Mouse (Mus musculus) heart, adult 2 months (tissue): ENCODE data around the gene Nlrx1. TPM values are rescaled to one million over a fixed set of nuclear protein-coding genes. Genes with fewer than 3 reads are reported as not detected.

Experiments
- DNase-seq, 2 experiments: peaks; one replicate each; pipeline ENCODE4 v3.0.0; 2021
- H3K27ac ChIP-seq: fragments of 200-600 bp; 2 replicates; pipeline ENCODE4 v1.8.1; 2022
- H3K27me3 ChIP-seq: fragments of 200-500 bp; 2 replicates; pipeline ENCODE4 v1.6.1; 2012; ENCODE audit warnings: mild to moderate bottlenecking, low read length, inconsistent platforms, mixed read lengths; ENCODE audit not compliant: control insufficient read depth, insufficient read depth
- H3K36me3 ChIP-seq: fragments of 200-500 bp; 2 replicates; pipeline ENCODE4 v1.6.1; 2012; ENCODE audit warnings: low read length, inconsistent platforms; ENCODE audit not compliant: control insufficient read depth, insufficient read depth
- H3K4me1 ChIP-seq: fragments of 200-500 bp; 2 replicates; pipeline ENCODE4 v1.6.1; 2011; ENCODE audit warnings: low read length; ENCODE audit not compliant: control insufficient read depth, insufficient read depth
- H3K4me3 ChIP-seq: fragments of 200-600 bp; 2 replicates; pipeline ENCODE4 v1.8.1; 2022
- H3K79me2 ChIP-seq: fragments of 200-500 bp; replicated peaks from 2 replicates; pipeline ENCODE4 v1.6.1; 2012; ENCODE audit warnings: mild to moderate bottlenecking, inconsistent platforms, low read length, moderate library complexity, mixed read lengths; ENCODE audit not compliant: control insufficient read depth, insufficient read depth
- H3K9ac ChIP-seq: fragments of 200-500 bp; 2 replicates; pipeline ENCODE4 v1.6.1; 2012; ENCODE audit warnings: low read depth, mild to moderate bottlenecking, control low read depth, inconsistent platforms, low read length, mixed read lengths
- CTCF ChIP-seq: fragments of 200-600 bp; IDR thresholded peaks from 2 replicates; pipeline ENCODE4 v1.8.1; 2022; ENCODE audit warnings: antibody characterized with exemption, mild to moderate bottlenecking, moderate library complexity
- EP300 ChIP-seq: fragments of 200-500 bp; IDR thresholded peaks from 2 replicates; pipeline ENCODE4 v1.6.1; 2011; ENCODE audit warnings: low read depth, low read length, control low read depth; ENCODE audit not compliant: insufficient read depth
- POLR2A ChIP-seq: fragments of 200-500 bp; IDR thresholded peaks from 2 replicates; pipeline ENCODE4 v1.6.1; 2011; ENCODE audit warnings: mild to moderate bottlenecking, low read depth, low read length, control low read depth; ENCODE audit not compliant: insufficient read depth
- WGBS: fragments of 180-500 bp; shearing (Covaris S2); methylation state at CpG from one replicate; pipeline ENCODE4 v1.1.7; 2018; 5-methylcytosine and 5-hydroxymethylcytosine counted together
- intact Hi-C: fragments of 180-260 bp; cut with DNase I; formaldehyde crosslinking; loops from one replicate; pipeline ENCODE4 v1.15.1; 2025
- polyA plus RNA-seq: library from polyadenylated mRNA; depleted of rRNA; stranded (reverse); fragments of >200 nt; gene quantifications from 2 replicates; pipeline ENCODE4 v1.2.3, GENCODE M21; 2012
- total RNA-seq, 2 experiments: library from RNA; stranded (reverse); gene quantifications; 2 replicates each; pipeline ENCODE4 v1.2.3; 2021

The Nlrx1 gene
- total and polyA plus RNA-seq, 3 experiments = 16.1 to 21.7 (median 20.3) TPM

- Histone ChIP-seq H3K27me3 (no peaks in the 10 kb centered on the region), H3K4me3 (no peak overlapping the region), H3K4me1 (no peaks in the 10 kb centered on the region), H3K9ac (no peak overlapping the region), H3K27ac (no peak overlapping the region), H3K79me2 (no peaks in the 10 kb centered on the region), H3K36me3 (no peaks in the 10 kb centered on the region)
- DNase-seq = no peak
- intact Hi-C loops = no loop called here
- 68% methylated on average over 8 of the region's 8 CpGs for WGBS
- TF ChIP-seq CTCF = no peak
Observed at GRCm38 (mm10) chr9:44256213-44256612, 12.2 kb downstream of the Nlrx1 start.

- TF ChIP-seq POLR2A (no peak), EP300 (no peak)
- Histone ChIP-seq H3K4me1 (no peaks in the 10 kb centered on the region), H3K79me2 (no peaks in the 10 kb centered on the region), H3K36me3 (no peaks in the 10 kb centered on the region), H3K9ac (no peak overlapping the region), H3K27me3 (no peaks in the 10 kb centered on the region), H3K4me3 (no peak overlapping the region), H3K27ac (no peak overlapping the region)
- WGBS = 69% methylated on average over 6 of the region's 6 CpGs
- no peak for DNase-seq
- intact Hi-C loops = no loop called here
Observed at GRCm38 (mm10) chr9:44255136-44255521, 13.3 kb downstream of the Nlrx1 start.

DNA sequence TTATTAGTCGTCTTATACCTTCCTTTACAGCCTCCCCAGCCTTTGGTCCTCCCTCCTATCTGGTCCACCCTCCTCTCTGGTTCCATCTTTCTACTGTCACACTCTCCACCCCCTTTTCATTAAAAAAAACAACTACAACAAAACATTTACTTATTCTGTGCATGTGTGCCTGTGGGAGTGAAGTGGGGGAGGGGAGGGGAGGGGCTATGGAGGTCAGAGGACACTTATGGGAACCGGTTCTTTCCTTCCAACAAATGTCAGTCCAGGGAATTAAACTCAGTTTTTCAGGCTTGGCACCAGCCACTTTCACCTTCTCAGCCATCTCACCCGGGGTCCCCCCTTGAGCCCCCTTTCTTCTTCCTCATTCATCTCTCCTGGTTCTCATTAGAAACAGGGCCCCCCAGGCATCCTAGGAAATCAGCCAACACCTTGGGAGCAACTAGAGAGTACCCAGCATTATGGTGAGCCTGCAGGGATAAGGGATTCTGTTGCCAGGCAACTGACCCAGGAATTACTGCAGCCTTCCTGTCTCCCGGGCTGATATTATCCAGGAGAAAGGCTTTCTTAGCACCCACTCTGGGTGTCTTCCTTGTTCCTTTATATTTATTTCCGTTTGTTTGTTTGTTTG lies 13.8 kb downstream of the Nlrx1 start:
- WGBS = 41% methylated on average over 5 of the region's 5 CpGs
- Histone ChIP-seq H3K4me1 (no peaks in the 10 kb centered on the region), H3K27ac (no peak overlapping the region), H3K36me3 (no peaks in the 10 kb centered on the region), H3K4me3 (no peak overlapping the region), H3K9ac (no peak overlapping the region), H3K27me3 (no peaks in the 10 kb centered on the region), H3K79me2 (no peaks in the 10 kb centered on the region)
- intact Hi-C loops = no loop called here
- DNase-seq = no peak
- TF ChIP-seq POLR2A (no peak), EP300 (no peak), CTCF (no peak)

DNA sequence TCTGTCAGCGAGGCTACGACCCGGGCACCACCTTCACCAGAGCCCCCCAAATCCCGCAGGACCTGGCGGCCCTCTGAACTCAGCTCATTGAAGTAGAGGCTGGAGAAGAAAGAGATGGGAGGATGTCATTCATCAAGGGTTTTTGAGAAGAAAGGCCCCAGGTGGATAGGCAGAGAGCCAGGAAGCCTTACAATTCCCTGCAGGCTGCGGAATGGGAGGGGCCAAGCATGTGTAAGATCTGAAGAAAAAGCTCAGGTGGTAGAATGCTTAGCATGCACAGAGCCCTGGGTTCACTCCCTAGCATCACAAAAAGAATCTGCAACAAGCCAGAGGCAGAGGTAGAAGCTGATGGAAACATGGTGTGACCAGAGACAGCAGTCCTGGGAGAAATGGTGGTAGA lies 15.0 kb downstream of the Nlrx1 start:
- Histone ChIP-seq H3K4me1 (no peaks in the 10 kb centered on the region), H3K79me2 (no peaks in the 10 kb centered on the region), H3K4me3 (no peak overlapping the region), H3K36me3 (no peaks in the 10 kb centered on the region), H3K9ac (no peak overlapping the region), H3K27me3 (no peaks in the 10 kb centered on the region), H3K27ac (no peak overlapping the region)
- 86% methylated on average over 6 of the region's 6 CpGs for WGBS
- intact Hi-C loops = no loop called here
- DNase-seq = no peak
- TF ChIP-seq EP300 (no peak), CTCF (no peak), POLR2A (no peak)

GRCm38 (mm10) chr9:44251314-44251713 lies 17.1 kb downstream of the Nlrx1 start, which contains the start of gene Pdzd3:
Gene Pdzd3, minus strand, starts transcription at chr9:44251471.
- no peak within 1 kb of the TSS for H3K4me3 ChIP-seq
- TF ChIP-seq EP300 = no peak
- no peak for TF ChIP-seq CTCF
- no peak for TF ChIP-seq POLR2A
- no peaks in the 10 kb centered on the region for H3K27me3 ChIP-seq
- H3K79me2 ChIP-seq = no peaks in the 10 kb centered on the region
- H3K9ac ChIP-seq = no peak within 1 kb of the TSS
- WGBS = 90% methylated on average over 10 of the region's 10 CpGs
- no peak for DNase-seq
- H3K4me1 ChIP-seq = no peaks in the 10 kb centered on the region
- no peaks in the 10 kb centered on the region for H3K36me3 ChIP-seq
- intact Hi-C loops = no loop called here
- H3K27ac ChIP-seq = no peak within 1 kb of the TSS

- H3K4me1 ChIP-seq = no peaks in the 10 kb centered on the region
- 39% methylated on average over 4 of the region's 4 CpGs for WGBS
Observed at GRCm38 (mm10) chr9:44250445-44250844, 18.0 kb downstream of the Nlrx1 start.

More at GRCm38 (mm10) chr9:44250445-44250844, 18.0 kb downstream of the Nlrx1 start:
- DNase-seq = no peak
- TF ChIP-seq EP300 (no peak), POLR2A (no peak), CTCF (no peak)
- intact Hi-C loops = no loop called here
- H3K27ac ChIP-seq = no peak overlapping the region
- H3K4me3 ChIP-seq = no peak overlapping the region
- H3K9ac ChIP-seq = no peak overlapping the region
- H3K27me3 ChIP-seq = no peaks in the 10 kb centered on the region
- H3K36me3 ChIP-seq = no peaks in the 10 kb centered on the region
- H3K79me2 ChIP-seq = no peaks in the 10 kb centered on the region
